Mouse (Mus musculus): ENCODE measurements at regions not wholly inside any gene's neighbourhood (a gene's known extent, or its start where the extent isn't known, plus 50 kb on each side); places are given as distances from the start of the nearest gene placed in this dataset.

- TF ChIP-seq CTCF (IDR thresholded peaks at IDR 0.05; ENCODE audit: low read depth, low read length) = no peak
- TF ChIP-seq TAL1 (conservative IDR thresholded peaks at IDR 0.05; ENCODE audit: low read depth, low read length) = no peak
- no peak for TF ChIP-seq GATA1 (IDR thresholded peaks at IDR 0.05; ENCODE audit: borderline replicate concordance, low read length)
Measured at GRCm38 (mm10) chr17:48608315-48608714, 153.6 kb downstream of the Unc5cl start.

Measured in G1E (cell line).